8 mouse cellular contexts compared by ENCODE assay signal in genomic region chr10:115099890-115100580, GRCm38 (mm10).
A peak's percentile ranks its signal among the peaks of the same experiment; 100 is the strongest.
DNase-seq lines count a peak whose midpoint lies in the region; ATAC-seq lines count a peak whose summit lies in the region.
"Had no signal": no experiment of that assay in that cellular context is flagged by ENCODE, and none has a peak within 500 bp of the region (broad histone marks: within the 10 kb centered on the region; RNA-seq: fewer than 3 reads in every experiment).

No protein-coding gene starts in this region.

- DNase-seq in heart, postnatal 36 days: peak; percentile 11 to 16
- no peak for DNase-seq in heart, postnatal 10 days
- DNase-seq in R1 (ENCODE audit: low read depth, low spot score): peak; percentile 39
- peak; percentile 61 for DNase-seq in cerebellum, adult 11-12 months
- no peak for DNase-seq in frontal cortex, postnatal 10 days (ENCODE audit: low spot score in 2 of 2)
- DNase-seq: liver, embryonic 13.5 days had no signal

- peak; percentile 37 for ATAC-seq in megakaryocyte progenitor cell, adult 5-6 weeks (replicated peaks; ENCODE audit: poor library complexity)
- no peak for ATAC-seq in CD4-positive, CD25-positive, alpha-beta regulatory T cell, adult 4 months

- intact Hi-C loops in heart, postnatal 36 days (cut with DNase I): no loop called here
- intact Hi-C loops in heart, postnatal 10 days (cut with DNase I): loop anchor here (5.0 kb wide), 1 partner anchor 643 kb away; no protein-coding TSS in a partner anchor

Comparison
In these comparisons a context has a peak if more than half of its experiments do, and no peak if none do; other contexts are left out.
1. DNase-seq: peak in heart, postnatal 36 days (2 of 2), R1 (single experiment) and cerebellum, adult 11-12 months (single experiment); none in heart, postnatal 10 days (0 of 2) and frontal cortex, postnatal 10 days (0 of 2).